Mouse (Mus musculus): ENCODE measurements around the gene Ftl1. TPM values are rescaled to one million over a fixed set of nuclear protein-coding genes. Genes with fewer than 3 reads are reported as not detected.

The Ftl1 gene
- polyA plus RNA-seq (2012; rRNA removed; ENCODE audit: low replicate concordance) = 3,321 and 4,005 TPM in 2 replicates

DNA sequence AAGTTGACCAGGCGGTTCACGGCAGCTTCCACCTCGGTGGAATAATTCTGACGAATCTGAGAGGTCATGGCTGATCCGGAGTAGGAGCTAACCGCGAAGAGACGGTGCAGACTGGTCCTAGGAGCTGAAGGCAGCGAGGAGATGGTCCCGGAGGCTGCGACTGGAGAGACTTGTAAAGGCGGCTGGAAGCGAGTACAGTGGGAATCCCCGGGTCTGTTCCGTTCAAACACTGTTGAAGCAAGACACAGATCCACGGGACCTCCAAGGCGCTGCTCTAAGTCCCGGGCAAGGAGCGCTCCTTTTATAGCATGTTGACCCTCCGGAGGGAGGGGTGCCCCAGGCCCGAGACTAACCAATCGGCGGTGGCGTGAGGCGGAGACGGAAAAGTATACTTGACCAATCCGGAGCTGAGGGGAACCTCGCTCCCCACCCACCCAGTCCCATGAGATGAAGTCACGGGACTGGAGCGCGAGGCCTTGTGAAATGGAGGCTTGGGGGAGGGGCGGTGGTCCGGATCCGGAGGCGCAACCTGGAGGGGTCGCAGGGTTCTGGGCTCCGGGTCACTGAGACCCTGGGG lies at the start of gene Ftl1:
Ftl1 (minus strand) TSS at position 321 of the 577 bp plus-strand sequence.

DNA sequence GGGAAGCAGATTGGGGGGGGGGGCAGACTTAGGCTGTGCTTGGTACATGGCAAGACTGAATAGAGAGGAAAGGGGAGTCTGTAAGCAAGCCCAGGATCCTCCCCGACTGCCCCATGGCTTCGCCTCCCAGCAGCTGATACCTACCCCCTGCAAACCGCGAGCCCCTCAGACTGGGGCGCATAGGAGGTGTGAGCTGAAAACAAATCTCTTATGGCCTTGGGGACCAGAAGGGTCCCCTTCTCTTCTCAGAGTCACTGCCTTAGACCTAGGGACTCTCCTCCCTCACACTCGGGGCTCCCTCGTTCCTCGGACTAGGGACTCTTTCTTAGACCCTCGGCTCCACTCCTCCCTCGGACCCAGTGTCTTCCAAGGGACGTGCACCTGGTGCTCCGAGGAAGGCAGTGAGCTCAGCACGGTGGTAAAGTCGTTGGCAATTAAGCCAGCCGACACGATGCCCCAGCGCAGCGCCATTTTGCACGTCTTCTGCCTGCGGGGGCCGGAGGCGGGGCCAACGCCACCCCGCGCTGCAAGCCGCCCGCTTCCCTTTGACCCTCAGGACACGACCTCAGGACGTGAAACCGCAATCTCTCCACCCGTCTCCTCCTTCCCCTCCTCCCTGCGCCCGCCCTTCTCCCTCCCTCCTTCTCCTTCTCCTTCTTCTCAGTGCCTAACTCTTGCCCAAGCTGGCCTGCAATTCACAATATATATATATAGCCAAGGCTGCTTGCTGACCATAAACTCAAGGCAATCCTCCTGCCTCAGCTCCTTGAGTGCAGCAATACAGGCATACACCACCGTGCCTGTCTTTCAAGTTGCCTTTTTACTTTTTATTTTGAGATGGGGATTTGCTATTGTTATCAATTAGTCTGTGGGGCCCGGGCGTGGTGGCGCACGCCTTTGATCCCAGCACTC lies 28.9 kb upstream of the Ftl1 start, which contains the start of gene Dhdh:
Dhdh (minus strand) TSS at position 513 of the 912 bp plus-strand sequence.

DNA sequence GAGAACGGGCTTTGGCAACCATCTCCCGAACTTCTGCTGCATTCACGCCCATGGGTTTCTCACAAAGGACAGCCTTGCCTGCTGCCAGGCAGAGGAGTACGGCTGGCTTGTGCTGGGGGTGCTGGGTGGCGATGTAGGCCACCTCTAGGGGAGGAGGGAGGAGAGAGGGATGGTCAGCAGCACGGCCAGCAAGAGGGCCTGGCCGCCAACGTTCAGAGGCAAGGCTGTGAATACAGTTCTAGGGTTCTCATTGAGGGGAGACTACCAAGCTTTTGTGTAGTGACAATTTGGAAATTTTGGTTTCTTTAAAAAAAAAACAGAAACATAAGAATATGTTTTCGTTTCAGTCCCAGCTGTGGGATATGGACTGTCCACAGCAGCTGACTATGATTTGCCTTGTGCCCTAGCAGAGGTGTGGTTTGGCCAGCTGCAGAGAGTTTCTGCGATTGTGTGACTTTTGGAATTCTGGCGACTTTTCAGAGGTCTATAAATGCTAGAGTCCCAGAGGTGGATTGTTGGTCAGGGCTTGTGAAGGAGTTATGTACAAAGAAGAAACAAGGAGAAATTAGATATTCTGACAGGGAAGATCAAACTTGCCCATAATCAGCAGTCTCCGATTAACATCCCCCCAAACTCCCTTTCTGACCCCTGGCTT lies 27.2 kb upstream of the Ftl1 start, which contains the start of gene Gm45808:
Gm45808 (minus strand) TSS at position 51 of the 655 bp plus-strand sequence.

DNA sequence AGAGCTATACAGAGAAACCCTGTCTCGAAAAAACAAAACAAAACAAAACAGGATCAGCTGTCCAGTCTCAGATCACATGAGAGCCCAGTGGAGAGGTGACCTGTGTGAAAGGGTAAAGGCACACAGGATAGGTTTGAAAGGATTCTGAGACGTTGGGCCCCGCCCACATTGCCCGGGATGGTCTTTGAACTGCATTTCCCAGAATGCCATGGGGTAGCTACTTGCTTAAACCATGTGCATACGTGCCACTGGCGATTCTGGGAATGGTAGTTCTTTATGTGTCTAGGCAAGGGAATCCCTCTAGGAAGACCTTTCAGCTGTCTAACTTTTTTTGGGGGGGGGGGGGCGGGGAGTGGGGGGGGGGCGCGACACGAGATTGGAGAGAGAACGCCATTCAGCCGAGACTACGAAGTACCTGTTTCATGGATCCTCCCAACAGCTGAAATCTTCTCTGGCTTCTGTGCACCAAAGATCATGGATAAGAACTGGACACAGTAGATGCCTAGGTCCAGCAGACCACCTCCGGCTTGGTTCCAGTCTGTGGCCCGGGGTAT lies 21.8 kb upstream of the Ftl1 start, which contains the start of gene Tulp2:
Tulp2 (plus strand) TSS at position 504 of the 554 bp plus-strand sequence.

DNA sequence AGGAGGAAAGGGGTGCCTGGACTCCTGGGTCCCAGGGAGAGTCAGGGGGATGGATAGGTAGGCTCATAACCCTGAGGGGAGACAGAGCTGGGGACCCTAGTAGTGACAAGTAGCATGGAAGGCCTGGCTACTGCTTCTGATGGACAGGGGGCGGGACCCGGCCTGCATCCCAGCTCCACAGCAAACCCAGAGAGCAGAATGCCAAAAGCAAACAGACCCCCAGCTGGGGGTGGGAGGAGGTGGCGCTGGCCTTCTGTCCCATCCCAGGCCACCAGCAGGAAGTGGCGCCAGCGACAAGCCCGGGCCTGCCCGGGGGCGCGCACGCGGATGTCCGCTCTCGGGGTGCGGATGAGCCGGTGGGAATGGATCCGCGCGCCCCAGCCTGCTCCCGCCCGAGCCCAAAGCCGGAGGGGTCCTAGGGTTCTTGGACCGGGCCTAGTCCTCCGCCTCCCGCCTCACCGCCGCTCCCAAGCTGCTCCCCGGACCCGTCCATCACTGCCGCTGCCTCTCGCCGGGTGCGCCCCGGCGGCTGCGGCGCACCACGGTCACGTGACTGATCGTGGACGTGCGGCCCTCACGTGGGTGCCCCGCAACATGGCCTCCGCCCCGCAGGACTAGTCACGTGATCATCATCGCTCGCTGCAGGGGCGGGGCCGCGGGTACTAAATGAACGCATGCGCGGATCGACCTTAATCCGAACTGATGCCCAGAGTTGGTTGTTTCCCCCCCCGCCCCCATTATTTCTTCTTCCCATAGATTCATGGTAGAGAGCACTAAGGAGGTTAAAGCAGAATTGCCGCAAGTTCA lies 6.8 kb upstream of the Ftl1 start, which contains the start of gene Bax:
Bax (minus strand) TSS at position 616 of the 807 bp plus-strand sequence.

DNA sequence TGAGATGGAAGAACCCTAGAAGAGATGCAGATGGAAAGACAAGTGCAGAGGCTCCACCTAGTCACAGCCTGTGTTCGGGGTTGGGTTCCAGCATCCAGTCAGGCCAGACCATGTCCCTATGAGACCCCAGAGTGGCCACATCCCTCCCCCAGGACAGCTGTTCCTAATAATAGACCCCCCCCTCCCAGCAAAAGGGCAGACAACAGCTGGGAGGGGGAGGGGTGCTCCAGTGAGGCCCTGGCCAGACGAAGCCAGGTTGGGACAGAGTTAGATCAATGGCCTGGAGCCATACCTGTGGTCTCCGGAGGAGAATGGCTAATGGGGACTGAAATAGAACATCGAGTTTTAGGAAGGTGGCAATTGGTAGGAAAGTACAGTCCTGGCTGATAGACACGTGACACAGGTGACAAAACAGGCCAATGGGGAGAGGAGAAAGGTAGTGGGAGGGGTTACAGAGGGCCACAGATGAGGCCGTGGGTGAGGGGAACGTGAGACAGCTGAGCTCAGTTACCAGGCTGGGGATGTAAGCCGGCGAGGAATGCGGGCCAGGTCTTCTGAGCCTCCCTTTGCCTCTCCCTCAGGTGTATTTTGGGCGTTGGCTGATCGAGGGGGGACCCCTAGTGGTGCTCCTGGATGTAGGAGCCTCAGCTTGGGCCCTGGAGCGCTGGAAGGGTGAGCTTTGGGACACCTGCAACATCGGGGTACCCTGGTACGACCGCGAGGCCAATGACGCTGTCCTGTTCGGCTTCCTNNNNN lies 22.0 kb downstream of the Ftl1 start, which contains the start of gene Ruvbl2:
Ruvbl2 (minus strand) TSS at position 576 of the 756 bp plus-strand sequence.

DNA sequence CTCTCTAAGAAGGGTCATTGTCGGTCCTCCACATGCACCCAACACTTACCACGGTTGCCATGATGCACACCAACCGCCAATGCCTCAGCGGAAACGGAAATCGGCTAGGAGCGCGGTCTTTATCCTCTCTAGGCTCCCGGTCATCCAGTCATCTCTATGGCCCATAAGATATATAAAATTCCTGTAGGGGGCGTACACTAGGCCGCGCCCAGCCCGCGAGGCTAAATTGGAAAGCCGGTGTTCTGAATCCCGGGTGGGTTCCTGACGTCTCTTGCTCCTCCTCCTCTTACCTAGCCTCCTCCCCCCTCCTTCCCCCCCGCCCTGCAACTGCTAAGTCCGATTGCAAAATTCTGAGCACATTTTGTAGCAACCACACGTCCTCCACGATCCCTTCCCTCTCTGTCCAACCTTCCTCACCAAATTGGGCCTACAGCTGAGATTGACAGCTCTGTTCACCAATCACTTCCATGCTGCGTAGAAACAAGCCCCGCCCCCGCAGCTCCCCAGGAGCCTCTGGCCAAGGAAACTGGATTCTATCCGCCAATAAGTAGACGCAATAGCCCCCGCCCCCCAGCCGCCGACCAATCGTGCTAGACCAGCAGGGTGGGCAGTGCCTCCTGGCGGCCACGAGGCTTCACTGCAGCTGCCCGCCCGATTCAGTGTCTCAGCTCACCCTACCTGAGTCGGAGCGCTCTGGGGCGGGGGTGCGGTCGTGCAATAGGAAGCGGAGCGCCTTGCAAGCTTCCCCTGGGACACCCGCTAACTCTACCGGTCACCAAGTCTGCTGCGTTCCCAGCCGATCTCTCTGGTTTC lies 25.3 kb downstream of the Ftl1 start, which contains the start of gene Gys1:
Gys1 (plus strand) TSS at position 642 of the 813 bp plus-strand sequence.

DNA sequence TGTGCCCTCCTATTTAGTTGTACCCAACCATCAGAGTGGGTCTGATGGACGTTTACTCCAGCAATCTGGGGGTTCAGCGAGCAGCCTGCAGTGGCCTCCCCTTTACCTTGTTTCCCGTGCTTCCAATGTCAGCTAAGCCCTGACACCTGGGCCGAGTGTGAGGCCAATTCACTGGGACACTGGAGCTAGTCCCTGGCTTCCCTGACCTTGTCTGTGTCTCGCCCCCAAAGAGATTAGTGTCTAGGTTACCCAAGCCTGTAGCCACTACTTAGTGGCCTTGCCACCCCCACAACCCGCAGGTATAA lies 39.1 kb downstream of the Ftl1 start, which contains the start of gene Lhb:
Lhb (plus strand) TSS at position 206 of the 305 bp plus-strand sequence.

DNA sequence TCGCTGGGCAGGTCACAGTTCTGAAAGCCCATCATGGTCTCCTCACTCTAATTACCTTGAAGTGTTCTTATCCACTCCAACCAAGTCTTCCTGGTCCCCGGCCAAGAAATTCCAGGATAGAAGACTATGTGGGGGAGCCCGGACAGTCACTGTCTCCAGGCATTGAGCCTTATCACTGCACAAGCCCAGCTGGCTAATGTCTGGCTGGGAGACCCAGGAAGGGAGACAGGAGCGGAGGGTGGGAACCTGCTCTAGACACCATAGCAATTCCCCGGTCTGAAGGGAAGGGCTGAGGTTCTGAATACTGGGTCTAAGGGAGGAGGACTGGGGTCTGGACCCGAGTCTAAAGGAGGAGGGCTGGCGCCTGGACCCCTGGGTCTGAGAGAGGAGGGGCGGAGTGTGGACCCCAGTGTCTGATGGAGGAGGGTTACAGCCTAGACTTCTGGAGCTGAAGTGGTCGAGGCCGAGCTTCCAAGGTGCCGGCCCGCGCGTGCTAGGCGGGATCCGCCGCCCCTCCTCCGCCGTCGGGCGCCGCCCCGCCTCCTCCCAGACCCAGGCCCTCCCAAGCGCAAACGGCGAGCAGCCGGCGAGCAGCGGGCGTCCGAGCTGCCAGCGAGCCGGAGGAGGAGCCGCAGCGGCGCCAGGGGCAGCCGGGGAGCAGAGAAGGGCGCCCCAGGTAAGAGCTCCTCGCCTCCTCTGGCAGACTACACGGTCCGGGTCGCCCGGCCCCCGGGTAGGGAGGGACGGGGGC lies 46.4 kb downstream of the Ftl1 start, which contains the start of gene Ntf5:
Ntf5 (plus strand) TSS at position 583 of the 751 bp plus-strand sequence.

Other genes starting within 250 kb of the Ftl1 start
- 23.3 and 27.6 TPM in 2 replicates for gene Dkkl1, start 247.7 kb downstream of the Ftl1 start, polyA plus RNA-seq (2012; rRNA removed; ENCODE audit: low replicate concordance)
- 101 and 152 TPM in 2 replicates for gene Tead2, start 244.1 kb downstream of the Ftl1 start, polyA plus RNA-seq (2012; rRNA removed; ENCODE audit: low replicate concordance)
- gene Cd37, start 220.8 kb downstream of the Ftl1 start, polyA plus RNA-seq (2012; rRNA removed; ENCODE audit: low replicate concordance) = 279 and 619 TPM in 2 replicates
- gene Slc6a16, start 218.8 kb downstream of the Ftl1 start, polyA plus RNA-seq (2012; rRNA removed; ENCODE audit: low replicate concordance) = 0.19 TPM in 1 of 2 replicates, not detected in the other
- gene Slc6a21, start 182.4 kb downstream of the Ftl1 start, polyA plus RNA-seq (2012; rRNA removed; ENCODE audit: low replicate concordance) = 0.32 and 0.49 TPM in 2 replicates
- gene Trpm4, start 126.1 kb downstream of the Ftl1 start, polyA plus RNA-seq (2012; rRNA removed; ENCODE audit: low replicate concordance) = 30.5 and 38.2 TPM in 2 replicates
- gene Hrc, start 124.6 kb downstream of the Ftl1 start, polyA plus RNA-seq (2012; rRNA removed; ENCODE audit: low replicate concordance) = 0.06 and 44.9 TPM in 2 replicates
- 1.2 and 1.6 TPM in 2 replicates for gene Ppfia3, start 92.9 kb downstream of the Ftl1 start, polyA plus RNA-seq (2012; rRNA removed; ENCODE audit: low replicate concordance)
- gene Lin7b, start 89.3 kb downstream of the Ftl1 start, polyA plus RNA-seq (2012; rRNA removed; ENCODE audit: low replicate concordance) = 1.8 and 3.3 TPM in 2 replicates
- gene Snrnp70, start 64.1 kb downstream of the Ftl1 start, polyA plus RNA-seq (2012; rRNA removed; ENCODE audit: low replicate concordance) = 247 and 258 TPM in 2 replicates
- 0.63 and 29.9 TPM in 2 replicates for gene Kcna7, start 54.2 kb downstream of the Ftl1 start, polyA plus RNA-seq (2012; rRNA removed; ENCODE audit: low replicate concordance)
- gene Ntf5, start 46.2 kb downstream of the Ftl1 start, polyA plus RNA-seq (2012; rRNA removed; ENCODE audit: low replicate concordance) = 2.5 and 3.1 TPM in 2 replicates
- gene Lhb, start 39.1 kb downstream of the Ftl1 start, polyA plus RNA-seq (2012; rRNA removed; ENCODE audit: low replicate concordance) = 1.4 and 1.5 TPM in 2 replicates
- gene Gys1, start 25.0 kb downstream of the Ftl1 start, polyA plus RNA-seq (2012; rRNA removed; ENCODE audit: low replicate concordance) = 137 and 248 TPM in 2 replicates
- gene Ruvbl2, start 21.8 kb downstream of the Ftl1 start, polyA plus RNA-seq (2012; rRNA removed; ENCODE audit: low replicate concordance) = 51.4 and 66.8 TPM in 2 replicates
- gene Bax, start 7.0 kb upstream of the Ftl1 start, polyA plus RNA-seq (2012; rRNA removed; ENCODE audit: low replicate concordance) = 92.1 and 140 TPM in 2 replicates
- 0.16 TPM in 1 of 2 replicates, not detected in the other for gene Tulp2, start 22.0 kb upstream of the Ftl1 start, polyA plus RNA-seq (2012; rRNA removed; ENCODE audit: low replicate concordance)
- 10.3 TPM in 1 of 2 replicates, not detected in the other for gene Gm45808, start 26.9 kb upstream of the Ftl1 start, polyA plus RNA-seq (2012; rRNA removed; ENCODE audit: low replicate concordance)
- gene Dhdh, start 28.9 kb upstream of the Ftl1 start, polyA plus RNA-seq (2012; rRNA removed; ENCODE audit: low replicate concordance) = 15.8 and 23.4 TPM in 2 replicates
- gene Nucb1, start 50.5 kb upstream of the Ftl1 start, polyA plus RNA-seq (2012; rRNA removed; ENCODE audit: low replicate concordance) = 431 and 432 TPM in 2 replicates
- gene Ppp1r15a, start 66.4 kb upstream of the Ftl1 start, polyA plus RNA-seq (2012; rRNA removed; ENCODE audit: low replicate concordance) = 34.6 and 48.5 TPM in 2 replicates
- 29.9 and 34.7 TPM in 2 replicates for gene Plekha4, start 66.4 kb upstream of the Ftl1 start, polyA plus RNA-seq (2012; rRNA removed; ENCODE audit: low replicate concordance)
- 4.9 and 5.8 TPM in 2 replicates for gene Hsd17b14, start 95.0 kb upstream of the Ftl1 start, polyA plus RNA-seq (2012; rRNA removed; ENCODE audit: low replicate concordance)
- 142 and 145 TPM in 2 replicates for gene Bcat2, start 110.3 kb upstream of the Ftl1 start, polyA plus RNA-seq (2012; rRNA removed; ENCODE audit: low replicate concordance)
- gene Fgf21, start 155.6 kb upstream of the Ftl1 start, polyA plus RNA-seq (2012; rRNA removed; ENCODE audit: low replicate concordance) = 0.67 and 0.88 TPM in 2 replicates
- 0.12 and 0.72 TPM in 2 replicates for gene Fut1, start 157.4 kb upstream of the Ftl1 start, polyA plus RNA-seq (2012; rRNA removed; ENCODE audit: low replicate concordance)
- 0.49 and 0.54 TPM in 2 replicates for gene Izumo1, start 161.9 kb upstream of the Ftl1 start, polyA plus RNA-seq (2012; rRNA removed; ENCODE audit: low replicate concordance)
- 32.4 and 54.6 TPM in 2 replicates for gene Rasip1, start 167.6 kb upstream of the Ftl1 start, polyA plus RNA-seq (2012; rRNA removed; ENCODE audit: low replicate concordance)
- 5.6 and 22.3 TPM in 2 replicates for gene Mamstr, start 180.1 kb upstream of the Ftl1 start, polyA plus RNA-seq (2012; rRNA removed; ENCODE audit: low replicate concordance)
- gene Fut2, start 206.5 kb upstream of the Ftl1 start, polyA plus RNA-seq (2012; rRNA removed; ENCODE audit: low replicate concordance) = 0.16 and 1.4 TPM in 2 replicates
- 0.72 and 2.4 TPM in 2 replicates for gene Ntn5, start 224.1 kb upstream of the Ftl1 start, polyA plus RNA-seq (2012; rRNA removed; ENCODE audit: low replicate concordance)
- gene Sec1, start 234.5 kb upstream of the Ftl1 start, polyA plus RNA-seq (2012; rRNA removed; ENCODE audit: low replicate concordance) = 0.72 and 0.76 TPM in 2 replicates
- gene Car11, start 240.0 kb upstream of the Ftl1 start, polyA plus RNA-seq (2012; rRNA removed; ENCODE audit: low replicate concordance) = 14.2 and 17.5 TPM in 2 replicates
- gene Dbp, start 245.2 kb upstream of the Ftl1 start, polyA plus RNA-seq (2012; rRNA removed; ENCODE audit: low replicate concordance) = 57.0 and 110 TPM in 2 replicates

Data from mammary gland, adult 2 months (tissue).